Mouse (Mus musculus) ES-E14 (cell line): ENCODE data around the gene Orm1. TPM values are rescaled to one million over a fixed set of nuclear protein-coding genes. Genes with fewer than 3 reads are reported as not detected.

ENCODE experiments used
- DNase-seq: peaks from one replicate; pipeline ENCODE4 v3.0.0-alpha.2; 2013; ENCODE audit warnings: low read depth, low spot score
- H3K27ac ChIP-seq: 2 replicates; pipeline ENCODE4 v1.5.1; 2012; ENCODE audit warnings: low read depth, mild to moderate bottlenecking, low read length, moderate library complexity, mixed read lengths; ENCODE audit not compliant: poor library complexity, insufficient read depth, severe bottlenecking
- H3K36me3 ChIP-seq: 2 replicates; pipeline ENCODE4 v1.6.1; 2012; ENCODE audit warnings: mild to moderate bottlenecking, low read length, moderate library complexity, mixed read lengths; ENCODE audit not compliant: control insufficient read depth, poor library complexity, insufficient read depth, severe bottlenecking
- H3K4me1 ChIP-seq, 2 experiments: fragments of 150-350 bp in 1 of 2; sonication (generic) in 1 of 2; 2 replicates each; pipeline ENCODE4 v1.6.1; 2012; ENCODE audit warnings: low read length in 2 of 2, mild to moderate bottlenecking in 1 of 2, mixed read lengths in 1 of 2; ENCODE audit not compliant: control insufficient read depth in 2 of 2, insufficient read depth in 2 of 2, poor library complexity in 1 of 2
- H3K4me3 ChIP-seq, 2 experiments: fragments of 150-350 bp in 1 of 2; sonication (generic) in 1 of 2; 2 replicates each; pipeline ENCODE4 v1.5.1; 2012; ENCODE audit warnings: low read length in 2 of 2, low read depth in 1 of 2, mild to moderate bottlenecking in 1 of 2, mixed read lengths in 1 of 2; ENCODE audit not compliant: insufficient read depth in 1 of 2, poor library complexity in 1 of 2, severe bottlenecking in 1 of 2
- H3K9ac ChIP-seq: 2 replicates; pipeline ENCODE4 v1.6.1; 2012; ENCODE audit warnings: low read depth, mild to moderate bottlenecking, low read length, mixed read lengths; ENCODE audit not compliant: poor library complexity, insufficient read depth, severe bottlenecking
- H3K9me3 ChIP-seq: fragments of 150-350 bp; sonication (generic); 2 replicates; pipeline ENCODE4 v1.6.1; 2012; ENCODE audit warnings: low read depth, mild to moderate bottlenecking, low read length; ENCODE audit not compliant: control insufficient read depth, insufficient read depth
- CHD2 ChIP-seq: IDR thresholded peaks from 2 replicates; pipeline ENCODE4 v1.6.1; 2014; ENCODE audit warnings: mild to moderate bottlenecking, low read depth, low read length, inconsistent platforms
- HCFC1 ChIP-seq: IDR thresholded peaks from 2 replicates; pipeline ENCODE4 v1.6.1; 2012; ENCODE audit warnings: low read length, inconsistent platforms, borderline replicate concordance; ENCODE audit not compliant: insufficient read depth
- MAFK ChIP-seq: IDR thresholded peaks from 2 replicates; pipeline ENCODE4 v1.6.1; 2014; ENCODE audit warnings: mild to moderate bottlenecking, low read depth, low read length, inconsistent platforms; ENCODE audit not compliant: insufficient read depth
- ZC3H11A ChIP-seq: IDR thresholded peaks from 2 replicates; pipeline ENCODE4 v1.6.1; 2012; ENCODE audit warnings: low read depth, mild to moderate bottlenecking, inconsistent platforms, low read length, borderline replicate concordance
- ZNF384 ChIP-seq: IDR thresholded peaks from 2 replicates; pipeline ENCODE4 v1.6.1; 2012; ENCODE audit warnings: low read depth, low read length, inconsistent platforms
- in situ Hi-C, 2 experiments: fragments of 600-800 bp; cut with MboI; formaldehyde crosslinking; loops; one replicate each; pipeline ENCODE4 v1.15.1; 2025; ENCODE audit warnings: low sequenced_read_pairs in 2 of 2, inconsistent platforms in 1 of 2; ENCODE audit not compliant: unreplicated experiment in 2 of 2
- total RNA-seq: library from RNA; depleted of rRNA; stranded (reverse); fragments of 300-350 nt; gene quantifications from 2 replicates; pipeline ENCODE4 v1.2.3, GENCODE M21; 2012

Gene Orm1
- total RNA-seq, 1 experiment: not detected

DNA sequence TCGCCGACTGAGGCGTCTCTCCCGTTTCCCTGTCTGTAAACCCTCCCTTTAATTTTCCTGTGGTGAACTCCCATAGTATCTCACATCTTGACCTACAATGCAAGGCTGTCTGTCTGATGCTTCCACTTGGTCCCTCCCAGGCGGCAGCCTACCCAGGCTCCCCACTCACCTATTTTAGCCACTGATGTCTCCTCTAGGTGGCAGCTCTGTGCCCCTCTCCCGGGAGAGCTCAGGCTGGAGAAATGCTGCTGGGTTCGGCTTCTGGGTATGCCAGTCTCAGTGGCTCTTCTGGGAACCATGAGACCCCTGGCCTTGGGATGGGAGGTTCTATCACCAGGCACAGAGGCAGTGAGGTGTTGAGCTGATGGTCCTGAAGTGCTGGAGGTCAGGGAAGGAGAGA, 33.1 kb downstream of the Orm1 start:
- TF ChIP-seq MAFK (no peak), CHD2 (no peak), HCFC1 (no peak), ZNF384 (no peak), ZC3H11A (no peak)
- Histone ChIP-seq H3K4me1 (no peaks in the 10 kb centered on the region), H3K36me3 (peaks cover 2% of the 10 kb centered on the region; the same call in 1 of the 2 replicates), H3K9ac (no peak overlapping the region), H3K27ac (no peak overlapping the region), H3K4me3 (no peak overlapping the region), H3K9me3 (no peaks in the 10 kb centered on the region)
- no peak for DNase-seq
- in situ Hi-C loops: no loop called here

DNA sequence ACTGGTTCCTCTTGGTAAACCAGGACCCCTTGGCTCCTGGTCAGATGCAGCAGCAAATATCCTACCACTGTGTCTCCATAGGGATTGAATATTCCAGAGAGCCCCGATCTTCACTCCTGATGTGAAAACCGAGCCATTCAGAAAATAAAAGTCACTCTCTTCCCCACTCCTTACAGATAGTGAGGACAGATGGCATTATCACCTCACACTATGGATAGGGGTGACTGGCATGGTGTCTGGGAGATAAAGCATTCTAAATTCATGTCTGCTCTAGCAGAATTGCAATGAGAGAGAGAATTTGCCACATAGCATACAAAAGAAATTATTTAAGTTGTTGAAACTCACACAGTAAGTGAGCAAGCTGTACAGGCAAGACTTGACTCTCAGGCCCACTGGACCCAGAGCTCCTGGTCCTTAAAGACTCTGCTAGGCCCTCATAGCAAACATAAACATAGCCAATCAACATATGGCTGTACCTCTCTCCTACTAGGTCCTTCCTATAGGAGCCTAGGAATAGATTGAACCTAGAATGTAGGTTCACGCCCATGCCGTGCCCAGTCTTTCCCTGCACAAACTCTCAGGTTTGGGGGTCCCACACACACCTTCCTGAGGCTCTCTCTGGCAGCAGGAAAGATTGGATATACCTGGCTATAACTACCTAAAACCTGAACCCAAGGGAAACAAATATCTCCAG, 38.5 kb downstream of the Orm1 start:
- Histone ChIP-seq H3K4me1 (0 out of 4 replicates have a peak, but pooled peaks cover 0 to 2% of the 10 kb centered on the region in 2 experiments), H3K36me3 (peaks cover 2% of the 10 kb centered on the region; the same call in 1 of the 2 replicates), H3K27ac (no peak overlapping the region), H3K9me3 (no peaks in the 10 kb centered on the region), H3K4me3 (no peak overlapping the region), H3K9ac (no peak overlapping the region)
- in situ Hi-C loops: no loop called here
- TF ChIP-seq ZC3H11A (no peak), ZNF384 (no peak), CHD2 (no peak), MAFK (no peak), HCFC1 (no peak)
- DNase-seq: no peak

DNA sequence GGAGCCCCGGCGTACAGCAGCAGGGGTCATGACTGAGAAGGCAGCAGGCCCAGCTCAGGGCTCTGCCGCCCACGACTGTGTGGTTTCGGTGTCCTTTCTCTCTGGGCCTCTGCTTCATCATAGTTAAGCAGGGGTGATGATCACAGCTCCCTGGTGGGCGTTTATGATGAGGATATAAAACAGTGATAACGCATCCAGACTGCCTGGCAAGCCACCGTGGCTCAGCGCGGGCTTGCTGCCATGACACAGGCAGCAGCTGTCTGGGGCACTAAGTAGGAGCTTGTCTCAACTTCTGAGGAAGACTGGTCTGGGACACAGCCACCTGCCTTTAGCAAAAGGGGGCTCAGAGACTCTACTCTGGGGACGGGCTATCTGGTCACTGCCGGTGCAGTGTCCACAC, 39.1 kb downstream of the Orm1 start:
- no peak overlapping the region for H3K27ac ChIP-seq
- TF ChIP-seq MAFK (no peak), ZC3H11A (no peak), CHD2 (no peak), ZNF384 (no peak), HCFC1 (no peak)

DNA sequence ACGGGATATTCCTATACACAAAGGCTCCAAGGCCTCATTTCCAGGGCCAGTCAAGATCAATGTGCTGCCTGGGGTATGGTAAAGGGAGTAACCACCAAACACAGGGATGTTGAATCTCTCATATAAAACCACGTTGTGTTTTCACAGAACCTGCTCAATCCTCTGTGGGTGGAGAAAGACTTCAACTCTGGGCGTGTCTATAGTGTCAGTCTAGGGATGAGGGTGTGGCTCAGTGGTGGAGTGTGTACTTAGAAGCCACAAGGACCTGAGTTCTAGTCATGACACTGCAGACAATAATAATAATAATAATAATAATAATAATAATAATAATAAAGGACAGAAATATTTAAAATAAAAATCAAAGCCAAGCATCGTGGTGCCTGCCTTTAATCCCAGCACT, 39.9 kb downstream of the Orm1 start:
- Histone ChIP-seq H3K9ac (no peak overlapping the region), H3K9me3 (no peaks in the 10 kb centered on the region), H3K4me1 (peaks cover 0 to 4% of the 10 kb centered on the region in 2 experiments; a peak in 1 of 4 replicates), H3K27ac (no peak overlapping the region), H3K36me3 (no peaks in the 10 kb centered on the region; the same call in 1 of the 2 replicates), H3K4me3 (no peak overlapping the region)
- in situ Hi-C loops: no loop called here
- TF ChIP-seq HCFC1 (no peak), ZC3H11A (no peak), CHD2 (no peak), ZNF384 (no peak), MAFK (no peak)
- no peak for DNase-seq

More for the DNA sequence above, 39.1 kb downstream of the Orm1 start:
- H3K4me3 ChIP-seq: no peak overlapping the region
- H3K4me1 ChIP-seq: peaks cover 0 to 2% of the 10 kb centered on the region in 2 experiments; a peak in 1 of 4 replicates
- H3K36me3 ChIP-seq: peaks cover 2% of the 10 kb centered on the region; the same call in 1 of the 2 replicates
- DNase-seq: no peak
- in situ Hi-C loops: no loop called here
- H3K9me3 ChIP-seq: no peaks in the 10 kb centered on the region
- H3K9ac ChIP-seq: no peak overlapping the region
